In genomic region chr1:86586992-86587391, GRCm38 (mm10) we compare ENCODE assay signal across 8 mouse cellular contexts. TPM values are rescaled to one million over a fixed set of nuclear protein-coding genes. Genes with fewer than 3 reads are reported as not detected.
A peak's percentile ranks its signal among the peaks of the same experiment; 100 is the strongest.
DNase-seq lines count a peak whose midpoint lies in the region; ATAC-seq and TF ChIP-seq lines count a peak whose summit lies in the region.

No protein-coding gene starts in this region.

- peak overlapping the region; percentile 83 for H3K4me2 ChIP-seq in lung, postnatal 0 days (replicated peaks; ENCODE audit: low read depth, low read length)

- peaks cover 45% of the 10 kb centered on the region for H3K36me3 ChIP-seq in G1E (replicated peaks)
- no peaks in the 10 kb centered on the region; the same call in 1 of the 2 replicates for H3K36me3 ChIP-seq in lung, postnatal 0 days (ENCODE audit: insufficient read depth, low read length)

- peak overlapping the region; percentile 51; the same call in 1 of the 2 replicates for H3K27ac ChIP-seq in lung, postnatal 0 days (ENCODE audit: low read length)

- H3K4me3 ChIP-seq in G1E (ENCODE audit: low read depth, low read length): peak overlapping the region; percentile 78
- H3K4me3 ChIP-seq in lung, postnatal 0 days (ENCODE audit: low read depth, low read length): peak overlapping the region; percentile 87

- TF ChIP-seq EP300 in lung, postnatal 0 days (IDR thresholded peaks at IDR 0.05): no peak

- H3K27me3 ChIP-seq in G1E (ENCODE audit: insufficient read depth, low read length): no peaks in the 10 kb centered on the region
- no peaks in the 10 kb centered on the region for H3K27me3 ChIP-seq in lung, postnatal 0 days (replicated peaks; ENCODE audit: insufficient read depth, low read length)

- 0% methylated on average over 26 of the region's 26 CpGs for WGBS in lung, postnatal 0 days

- TF ChIP-seq CTCF in G1E (IDR thresholded peaks at IDR 0.05; ENCODE audit: low read depth, low read length): no peak
- no peak for TF ChIP-seq CTCF in lung, postnatal 0 days (IDR thresholded peaks at IDR 0.05)

- H3K9ac ChIP-seq in lung, postnatal 0 days (replicated peaks; ENCODE audit: low read depth): peak overlapping the region; percentile 60

- peak; percentile 32; the same call in 1 of the 2 replicates for ATAC-seq in G1E (ENCODE audit: extremely low read depth, insufficient number of reproducible peaks, low FRiP score, poor library complexity, severe bottlenecking)
- ATAC-seq in hematopoietic stem cell, adult 5-6 weeks (replicated peaks in 1 of 2; ENCODE audit: insufficient read depth in 1 of 2, low FRiP score in 2 of 2, low TSS enrichment in 1 of 2, low read depth in 1 of 2, poor library complexity in 2 of 2, severe bottlenecking in 2 of 2): peak; percentile 51 to 68; a peak in 3 of 4 replicates
- ATAC-seq in lung, postnatal 0 days: peak; percentile 9; the same call in 1 of the 2 replicates

- DNase-seq in G1E (ENCODE audit: low spot score): peak; percentile 78
- DNase-seq in cerebellum, adult 8-10 months: peak; percentile 79
- peak; percentile 75 for DNase-seq in forelimb bud, embryonic 11.5 days (ENCODE audit: low read depth, low spot score)
- DNase-seq in layer of hippocampus, adult 9-11 months: peak; percentile 75
- peak; percentile 78 for DNase-seq in lung, postnatal 0 days (ENCODE audit: low spot score)
- peak; percentile 86 for DNase-seq in ovary, postnatal 14 days (ENCODE audit: low spot score)
- DNase-seq in thymus, postnatal 14 days: peak; percentile 84

- peaks cover 44% of the 10 kb centered on the region for H3K4me1 ChIP-seq in G1E (ENCODE audit: insufficient read depth, low read depth, low read length)
- peaks cover 5% of the 10 kb centered on the region; the same call in 1 of the 2 replicates for H3K4me1 ChIP-seq in lung, postnatal 0 days (ENCODE audit: insufficient read depth, low read depth, low read length)

- no peaks in the 10 kb centered on the region for H3K9me3 ChIP-seq in G1E (replicated peaks)
- no peaks in the 10 kb centered on the region for H3K9me3 ChIP-seq in lung, postnatal 0 days (ENCODE audit: low read length)

RNA-seq across cellular contexts. Expression of gene Cops7b, which starts 4.3 kb away (rescaled TPM):
- total RNA-seq in G1E (2014; fragmentation: Nextera tagmentation): 16.9 and 33.6 TPM in 2 replicates
- total RNA-seq in G1E (2017): 29.1 and 29.3 TPM in 2 replicates
- polyA plus RNA-seq in G1E (2012): 43.8 and 47.6 TPM in 2 replicates
- 10.0 and 15.0 TPM in 2 replicates for total RNA-seq in hematopoietic stem cell, adult 5-6 weeks (2017)
- 18.0 and 19.3 TPM in 2 replicates for polyA plus RNA-seq in lung, postnatal 0 days (2015; fragmentation: Nextera tagmentation; extraction: Ambion mirVana)

RNA-seq across cellular contexts. Expression of gene Pde6d, which starts 4.6 kb away (rescaled TPM):
- total RNA-seq in G1E (2014; fragmentation: Nextera tagmentation) (82.7 and 83.8 TPM in 2 replicates), G1E (2017) (21.8 and 23.4 TPM in 2 replicates)
- 56.7 and 72.3 TPM in 2 replicates for polyA plus RNA-seq in G1E (2012)
- 11.5 and 11.8 TPM in 2 replicates for total RNA-seq in hematopoietic stem cell, adult 5-6 weeks (2017)
- 43.4 and 50.4 TPM in 2 replicates for polyA plus RNA-seq in lung, postnatal 0 days (2015; fragmentation: Nextera tagmentation; extraction: Ambion mirVana)

Comparison
In these comparisons a context has a peak if more than half of its experiments do, and no peak if none do; other contexts are left out.
1. Peak in every context shown above with its lines: DNase-seq, ATAC-seq, H3K4me3 ChIP-seq and H3K27ac ChIP-seq.
2. ATAC-seq: peak in every context shown above with its lines; median percentile 60 in hematopoietic stem cell, adult 5-6 weeks; 32 in G1E; 9 in lung, postnatal 0 days.